Mouse (Mus musculus) left cerebral cortex, postnatal 4 days (tissue): ENCODE results near the gene Lrrc3b. TPM values are rescaled to one million over a fixed set of nuclear protein-coding genes. Genes with fewer than 3 reads are reported as not detected.

Experiments used
- DNase-seq: peaks from one replicate; pipeline ENCODE4 v3.0.0-alpha.2; 2022
- intact Hi-C: fragments of 180-260 bp; cut with DNase I; formaldehyde crosslinking; loops from one replicate; pipeline ENCODE4 v1.15.1; 2025
- total RNA-seq, 2 experiments: library from RNA; stranded (reverse); gene quantifications; 2 replicates each; pipeline ENCODE4 v1.2.3; 2021

Gene Lrrc3b
- 10 to 100 TPM; 15.4 to 16.7 TPM for total RNA-seq

DNA sequence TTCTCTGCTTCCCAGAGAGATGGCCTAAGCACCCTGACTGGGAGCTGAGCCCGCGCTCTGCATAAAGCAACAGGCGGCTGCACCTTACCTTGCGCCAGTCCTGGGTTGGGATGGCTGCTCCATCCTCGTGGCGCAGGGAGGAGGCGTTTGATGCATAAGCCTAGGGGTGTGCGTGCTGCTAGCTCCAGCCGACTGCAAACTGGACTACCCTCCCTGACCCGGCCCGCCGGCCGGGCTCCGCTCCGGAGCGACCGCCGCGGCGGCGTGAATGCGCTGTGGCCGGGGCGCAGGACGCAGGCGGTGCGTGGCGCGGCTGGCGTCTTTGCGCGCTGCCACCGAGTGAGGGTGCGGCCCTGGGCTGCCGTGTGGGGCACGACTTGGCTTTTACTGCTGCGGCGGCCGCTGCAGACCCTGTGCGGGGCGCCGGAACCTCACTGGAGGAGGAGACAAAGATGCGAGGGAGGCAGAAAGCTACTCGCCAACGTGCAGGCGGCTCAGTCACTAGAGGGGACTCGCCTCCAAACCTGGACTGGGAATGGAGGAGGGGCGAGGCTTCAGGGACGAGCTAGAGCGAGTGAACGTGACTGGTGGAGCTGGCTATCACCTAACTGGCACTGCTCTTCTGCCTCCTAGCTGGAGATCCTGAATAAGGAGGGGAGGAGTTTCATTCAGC lies at the start of gene Lrrc3b:
Gene Lrrc3b (minus strand): TSS at position 503 of the 673 bp plus-strand sequence.
- intact Hi-C loops: loop anchor here (10.0 kb wide), 1 partner anchor 756 kb away; no protein-coding TSS in a partner anchor
- DNase-seq: peak; percentile 63

DNA sequence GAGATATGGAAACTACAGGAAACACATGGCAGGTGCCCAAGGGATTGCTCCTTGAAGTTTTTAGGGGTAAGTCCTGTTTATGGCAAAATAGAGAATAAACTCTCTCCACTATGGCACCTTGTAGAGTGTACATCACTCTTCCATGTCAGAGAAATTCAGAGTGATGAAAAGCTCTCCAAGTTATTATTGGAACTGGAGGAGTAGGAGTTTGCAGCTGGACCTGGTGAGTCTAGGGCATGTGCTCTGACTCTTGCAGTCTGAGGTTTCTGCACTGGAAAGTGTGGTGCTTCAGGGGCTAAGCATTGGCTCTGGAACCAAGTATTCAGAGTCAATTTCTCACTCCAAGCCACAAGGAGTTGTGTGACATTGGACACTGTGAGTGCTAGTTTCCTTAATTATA lies 38.9 kb upstream of the Lrrc3b start:
- intact Hi-C loops: no loop called here
- no peak for DNase-seq

- peak; percentile 8 for DNase-seq
- intact Hi-C loops: loop anchor here (10.0 kb wide), 1 partner anchor 757 kb away; no protein-coding TSS in a partner anchor
These were observed 697 bp downstream of the Lrrc3b start for GRCm38 (mm10) chr14:15438096-15438484.

DNA sequence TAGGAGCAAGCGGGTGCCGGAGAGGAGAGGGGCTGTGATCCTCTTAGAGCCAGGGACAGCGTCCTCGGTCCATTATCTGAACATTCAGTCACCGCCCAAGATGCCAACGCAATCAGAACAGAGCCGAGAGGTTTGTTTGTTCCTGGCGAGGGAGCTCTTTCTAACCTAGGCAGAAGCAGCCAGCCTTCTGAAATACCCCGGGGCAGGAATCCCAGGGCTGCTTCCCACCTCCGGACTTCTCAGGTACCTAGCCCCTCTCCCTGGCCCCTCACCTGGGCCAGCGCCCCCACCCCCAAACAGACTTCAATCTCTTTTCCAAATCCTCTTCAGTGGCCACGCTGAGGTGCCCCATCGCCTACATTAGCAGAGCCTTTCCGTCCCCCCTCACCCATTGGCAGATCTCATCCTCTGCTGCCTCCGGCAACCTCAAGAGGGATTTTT lies 1.3 kb downstream of the Lrrc3b start:
- DNase-seq: peak; percentile 6
- intact Hi-C loops: loop anchor here (10.0 kb wide), 1 partner anchor 757 kb away; no protein-coding TSS in a partner anchor

GRCm38 (mm10) chr14:15437046-15437445 lies 1.7 kb downstream of the Lrrc3b start:
- intact Hi-C loops: loop anchor here (10.0 kb wide), 1 partner anchor 758 kb away; no protein-coding TSS in a partner anchor
- DNase-seq: no peak

- intact Hi-C loops: loop anchor here (10.0 kb wide), 1 partner anchor 758 kb away; no protein-coding TSS in a partner anchor
- DNase-seq: no peak
These were observed 2.2 kb downstream of the Lrrc3b start for GRCm38 (mm10) chr14:15436586-15436985.

GRCm38 (mm10) chr14:15432396-15432795 lies 6.4 kb downstream of the Lrrc3b start:
- intact Hi-C loops: loop anchor here (10.0 kb wide), 1 partner anchor 762 kb away; no protein-coding TSS in a partner anchor
- no peak for DNase-seq

DNA sequence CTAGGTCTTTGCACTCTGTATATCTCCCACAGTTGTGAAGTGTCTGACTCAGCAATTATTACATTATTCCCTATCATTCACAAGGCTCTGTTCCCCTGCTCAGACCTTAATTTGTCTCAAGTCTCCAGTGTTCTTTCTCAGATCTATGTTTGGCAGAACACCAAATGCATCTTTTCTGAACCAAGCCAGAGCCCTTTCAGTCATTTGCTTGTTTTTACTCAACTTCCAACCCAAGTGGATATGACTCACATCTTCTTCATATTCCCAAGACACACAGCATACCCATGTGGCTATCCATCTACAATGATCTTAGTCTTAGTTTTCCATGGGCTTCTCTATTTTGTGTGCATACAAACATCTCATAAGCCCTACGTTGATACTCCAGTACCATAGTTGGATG lies 17.2 kb downstream of the Lrrc3b start:
- DNase-seq: no peak
- intact Hi-C loops: no loop called here

DNA sequence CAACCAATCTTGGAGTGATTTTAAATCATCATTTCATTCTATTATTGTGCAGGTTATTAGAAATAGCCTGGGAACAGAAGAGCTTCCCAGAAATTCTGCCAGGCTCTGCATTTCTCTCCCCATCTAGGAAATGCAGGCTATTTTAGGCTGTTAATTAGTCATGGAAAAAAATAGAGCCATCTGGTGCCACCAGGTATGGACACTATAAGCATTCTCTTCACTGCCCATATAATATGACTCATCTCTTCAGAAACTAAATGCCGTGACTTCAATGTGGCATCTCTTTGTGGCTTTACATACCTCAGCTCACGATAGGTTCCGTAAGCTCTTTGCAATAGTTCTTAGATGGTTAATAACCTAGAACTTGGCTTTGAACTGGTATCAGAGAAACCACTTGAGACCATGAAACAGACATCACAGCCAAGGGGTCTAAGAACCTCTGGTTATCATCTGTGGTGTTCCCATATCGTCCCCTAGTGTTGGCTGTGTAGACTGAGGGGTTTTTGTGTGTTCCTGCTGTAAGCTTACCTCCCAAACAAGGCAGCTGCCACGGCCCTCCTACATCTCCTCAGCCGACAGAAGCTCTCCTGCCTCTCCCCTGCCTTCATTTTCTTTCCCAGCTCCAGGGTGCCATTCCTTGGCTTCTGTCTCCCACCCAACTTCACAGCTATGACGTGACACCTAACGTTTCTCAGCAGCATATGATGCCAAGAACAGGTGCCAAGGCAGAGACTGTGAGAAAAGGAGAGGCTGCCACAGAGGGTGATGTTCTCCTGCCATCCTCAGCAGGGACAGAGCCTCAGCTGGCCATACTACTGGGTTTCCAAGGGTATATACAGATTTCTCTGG lies 27.9 kb downstream of the Lrrc3b start:
- intact Hi-C loops: no loop called here
- no peak for DNase-seq

DNA sequence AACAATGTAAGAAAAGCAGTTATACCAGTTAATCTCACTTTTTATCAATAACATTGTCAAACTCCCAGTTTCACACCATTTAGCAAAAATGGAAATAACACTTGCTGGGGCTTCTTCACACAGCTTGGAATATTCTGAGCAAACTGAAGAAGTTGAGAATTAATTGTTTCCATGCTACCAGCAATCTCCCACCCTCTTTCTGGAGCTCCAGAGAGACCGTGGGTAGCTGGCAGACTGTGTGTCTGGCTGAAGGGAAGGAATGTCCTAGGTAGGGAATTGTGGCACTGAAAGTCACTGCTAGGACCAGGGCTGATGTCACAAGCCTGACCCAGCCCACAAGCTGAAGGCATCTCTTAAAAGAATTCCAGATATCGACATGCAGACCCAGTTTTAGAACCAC lies 53.3 kb downstream of the Lrrc3b start:
- intact Hi-C loops: no loop called here
- no peak for DNase-seq

GRCm38 (mm10) chr14:15384972-15385371 lies 53.8 kb downstream of the Lrrc3b start:
- intact Hi-C loops: no loop called here
- DNase-seq: no peak

- no peak for DNase-seq
- intact Hi-C loops: no loop called here
These were observed 54.3 kb downstream of the Lrrc3b start for GRCm38 (mm10) chr14:15384532-15384931.

GRCm38 (mm10) chr14:15383133-15383532 lies 55.7 kb downstream of the Lrrc3b start:
- intact Hi-C loops: no loop called here
- DNase-seq: no peak

DNA sequence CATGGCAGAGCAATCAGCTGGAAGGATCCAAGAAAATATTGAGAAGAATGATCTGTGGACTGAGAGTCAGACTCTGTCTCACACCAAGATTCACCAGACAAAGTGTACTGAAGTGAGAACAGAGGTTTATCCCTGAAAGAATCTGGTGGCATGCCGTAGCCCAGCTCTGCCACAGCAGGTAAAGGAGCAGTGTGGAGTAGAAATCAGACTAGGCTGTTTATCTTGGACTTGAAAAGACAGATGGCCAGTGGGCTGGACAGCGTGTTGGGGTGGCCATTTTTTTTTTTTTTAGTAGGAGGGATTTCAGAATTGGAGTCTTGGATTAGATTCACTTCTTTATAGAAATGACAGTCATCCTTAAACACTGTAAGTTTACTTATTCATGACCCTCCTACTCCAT lies 61.4 kb downstream of the Lrrc3b start:
- intact Hi-C loops: no loop called here
- DNase-seq: no peak

- intact Hi-C loops: no loop called here
These were observed 62.0 kb downstream of the Lrrc3b start for GRCm38 (mm10) chr14:15376786-15377185.

DNA sequence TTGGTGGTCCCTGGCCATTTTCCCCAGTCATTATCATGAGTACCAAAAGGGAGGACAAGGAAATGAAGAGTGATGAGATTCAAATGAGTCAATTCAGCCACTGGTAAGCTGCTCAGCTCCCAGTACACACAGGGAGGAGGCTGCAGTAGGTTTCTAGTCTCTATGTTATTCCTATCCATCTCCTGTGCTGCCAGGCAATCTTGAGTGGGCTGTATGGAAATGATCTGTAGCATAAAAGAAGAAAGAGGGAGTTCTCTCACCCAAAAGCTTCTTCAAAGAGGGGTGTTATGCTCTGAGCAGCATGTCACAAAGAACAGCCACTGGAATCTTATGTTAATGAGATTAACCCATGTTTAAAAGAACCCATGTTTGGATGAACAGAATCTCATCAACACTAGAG lies 64.5 kb downstream of the Lrrc3b start:
- DNase-seq: no peak

More at GRCm38 (mm10) chr14:15376786-15377185, 62.0 kb downstream of the Lrrc3b start:
- no peak for DNase-seq

DNA sequence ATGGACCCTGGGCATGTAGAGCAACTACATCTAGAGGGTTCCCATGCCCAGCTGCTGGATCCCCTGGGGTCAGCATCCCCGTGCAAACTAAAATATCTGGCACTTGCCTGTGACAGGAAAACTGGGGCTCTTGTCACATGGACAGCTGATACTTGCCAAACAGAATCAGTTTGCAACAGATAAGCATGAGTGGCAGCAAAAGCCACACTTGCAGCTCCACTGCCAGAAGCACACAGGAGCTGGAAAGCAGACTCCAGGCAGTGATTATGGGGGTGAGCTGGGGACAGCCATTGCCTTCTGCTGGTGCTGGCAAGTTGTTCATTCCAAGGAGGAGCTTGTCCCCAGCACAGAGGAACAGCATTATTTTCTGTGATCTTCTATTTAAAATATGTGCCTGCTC lies 65.8 kb downstream of the Lrrc3b start:
- DNase-seq: no peak
- intact Hi-C loops: no loop called here

More for the DNA sequence above, 64.5 kb downstream of the Lrrc3b start:
- intact Hi-C loops: no loop called here

DNA sequence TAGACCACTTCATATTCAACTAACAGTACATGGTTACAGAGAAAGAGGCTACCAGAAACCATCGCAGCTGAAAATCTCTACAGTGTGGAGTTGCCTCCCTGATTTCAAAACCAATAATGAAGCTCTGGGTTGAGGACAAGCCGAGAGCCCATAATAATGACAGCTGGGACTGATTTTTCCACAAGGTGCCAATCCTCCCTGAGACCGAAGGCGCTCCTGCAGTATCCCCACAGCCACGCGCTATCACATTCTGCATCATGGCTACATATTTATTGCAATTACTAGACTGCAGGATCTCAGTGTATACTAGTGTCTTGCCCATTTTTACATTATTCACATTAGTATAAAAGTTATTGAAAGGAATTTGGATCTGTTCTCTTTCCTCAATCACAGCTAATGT lies 73.7 kb downstream of the Lrrc3b start:
- intact Hi-C loops: no loop called here
- DNase-seq: no peak

DNA sequence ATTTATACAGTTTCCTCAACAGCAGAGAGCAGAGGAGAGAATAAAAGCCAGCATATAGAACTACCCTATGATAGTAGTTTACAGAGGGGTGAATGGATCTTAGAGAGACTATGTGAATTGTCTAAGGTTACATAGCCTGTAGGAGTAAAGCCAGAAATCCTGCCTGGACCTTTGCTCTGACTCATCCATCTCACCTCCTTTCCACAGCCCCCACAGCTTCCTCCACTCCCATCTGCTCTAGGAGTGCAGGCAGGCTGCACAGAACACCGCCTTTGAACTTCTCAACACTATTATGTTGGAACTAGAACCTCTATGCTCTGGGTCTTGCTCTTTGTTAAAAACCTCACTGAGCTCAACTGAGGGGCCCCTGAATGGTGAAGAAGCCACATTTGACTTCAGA lies 78.9 kb downstream of the Lrrc3b start:
- no peak for DNase-seq
- intact Hi-C loops: no loop called here

DNA sequence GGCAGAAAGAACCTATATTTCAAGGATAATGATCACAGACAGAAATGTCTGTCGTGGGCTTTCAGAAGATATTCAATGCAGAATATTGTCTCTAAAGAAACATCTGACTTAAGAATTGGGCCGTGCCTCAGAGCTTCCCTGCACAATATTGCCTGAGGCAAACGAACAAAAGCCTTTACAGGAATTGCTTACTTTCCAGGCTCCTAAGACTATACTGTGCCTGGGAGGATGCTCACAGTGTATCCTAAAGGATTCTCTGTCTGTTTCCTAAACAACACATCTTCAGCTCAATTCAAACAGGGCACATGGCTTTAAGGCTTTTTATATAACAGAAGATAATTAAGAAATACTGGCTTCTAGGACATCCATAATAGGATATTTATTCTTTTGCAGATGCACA lies 79.7 kb downstream of the Lrrc3b start:
- intact Hi-C loops: no loop called here
- DNase-seq: no peak

GRCm38 (mm10) chr14:15355512-15355911 lies 83.3 kb downstream of the Lrrc3b start:
- DNase-seq: peak; percentile 82
- intact Hi-C loops: no loop called here

DNA sequence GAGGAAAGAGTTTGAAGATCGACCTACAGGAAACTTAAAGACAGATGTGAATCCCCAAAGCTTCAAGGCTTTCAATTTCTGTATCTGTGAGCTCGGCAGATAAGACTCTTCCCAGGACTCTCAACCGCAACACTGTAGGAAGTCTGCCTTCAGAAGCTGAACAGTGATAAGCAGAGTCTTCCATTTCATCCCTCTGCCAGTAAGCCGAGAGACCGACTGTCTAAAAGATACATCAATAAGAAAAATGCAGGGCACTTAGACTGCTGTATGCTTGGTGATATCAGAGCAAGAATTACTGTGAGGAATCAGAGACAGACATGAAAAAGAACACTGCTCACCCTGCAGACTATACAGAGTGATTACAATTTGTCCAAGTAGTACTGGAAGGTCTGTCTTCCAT lies 84.5 kb downstream of the Lrrc3b start:
- intact Hi-C loops: no loop called here
- no peak for DNase-seq
